Mouse (Mus musculus) ES-E14 (cell line): Measurements from ENCODE around the gene Gtpbp8.

Source experiments
- CHD2 ChIP-seq: IDR thresholded peaks from 2 replicates; pipeline ENCODE4 v1.6.1; 2014; ENCODE audit warnings: mild to moderate bottlenecking, low read depth, low read length, inconsistent platforms
- HCFC1 ChIP-seq: IDR thresholded peaks from 2 replicates; pipeline ENCODE4 v1.6.1; 2012; ENCODE audit warnings: low read length, inconsistent platforms, borderline replicate concordance; ENCODE audit not compliant: insufficient read depth
- ZC3H11A ChIP-seq: IDR thresholded peaks from 2 replicates; pipeline ENCODE4 v1.6.1; 2012; ENCODE audit warnings: low read depth, mild to moderate bottlenecking, inconsistent platforms, low read length, borderline replicate concordance
- ZNF384 ChIP-seq: IDR thresholded peaks from 2 replicates; pipeline ENCODE4 v1.6.1; 2012; ENCODE audit warnings: low read depth, low read length, inconsistent platforms

- TF ChIP-seq ZNF384 (no peak), HCFC1 (no peak), CHD2 (no peak), ZC3H11A (no peak)
These were observed 33.3 kb upstream of the Gtpbp8 start for GRCm38 (mm10) chr16:44779494-44779893.
